Mouse (Mus musculus) forebrain, embryonic 11.5 days (tissue): Measurements from ENCODE around the gene BC049715. TPM values are rescaled to one million over a fixed set of nuclear protein-coding genes. Genes with fewer than 3 reads are reported as not detected.
"Not testable (repeated sequence)": the region's sequence is repeated elsewhere in the genome, so short reads cannot be mapped to it uniquely, and the experiment has no call there.

Source experiments
- ATAC-seq: fragments of 200-750 bp; cut with Nextera tagmentation; replicated peaks from 2 replicates; pipeline ENCODE4 v1.8.0; 2017; ENCODE audit warnings: moderate TSS enrichment; ENCODE audit not compliant: low FRiP score
- DNase-seq: peaks from one replicate; pipeline ENCODE4 v3.0.0-alpha.2; 2017; ENCODE audit warnings: low spot score
- H3K27ac ChIP-seq: fragments of 300-500 bp; sonication (generic); 2 replicates; pipeline ENCODE4 v1.5.1; 2014; ENCODE audit warnings: low read depth, low read length
- H3K27me3 ChIP-seq: fragments of 300-500 bp; sonication (generic); 2 replicates; pipeline ENCODE4 v1.6.1; 2014; ENCODE audit warnings: mild to moderate bottlenecking, low read length, mixed read lengths; ENCODE audit not compliant: control insufficient read depth, insufficient read depth
- H3K36me3 ChIP-seq: fragments of 300-500 bp; sonication (generic); 2 replicates; pipeline ENCODE4 v1.6.1; 2014; ENCODE audit warnings: mild to moderate bottlenecking, low read length, moderate library complexity, mixed read lengths; ENCODE audit not compliant: control insufficient read depth, insufficient read depth
- H3K4me1 ChIP-seq: fragments of 300-500 bp; sonication (generic); replicated peaks from 2 replicates; pipeline ENCODE4 v1.6.1; 2014; ENCODE audit warnings: low read length, mixed read lengths; ENCODE audit not compliant: control insufficient read depth, insufficient read depth
- H3K4me2 ChIP-seq: fragments of 300-500 bp; sonication (generic); 2 replicates; pipeline ENCODE4 v1.6.1; 2014; ENCODE audit warnings: low read depth, mild to moderate bottlenecking, low read length, moderate library complexity, mixed read lengths; ENCODE audit not compliant: severe bottlenecking
- H3K4me3 ChIP-seq: fragments of 300-500 bp; sonication (generic); 2 replicates; pipeline ENCODE4 v1.5.1; 2014; ENCODE audit warnings: low read depth, low read length
- H3K9ac ChIP-seq: fragments of 300-500 bp; sonication (generic); 2 replicates; pipeline ENCODE4 v1.6.1; 2014; ENCODE audit warnings: low read length
- H3K9me3 ChIP-seq: fragments of 300-500 bp; sonication (generic); 2 replicates; pipeline ENCODE4 v1.6.1; 2016; ENCODE audit warnings: low read length, mixed read lengths; ENCODE audit not compliant: control insufficient read depth
- WGBS: fragments of 180-500 bp; shearing (Covaris S2); extraction: QIAGEN DNeasy Blood & Tissue Kit; methylation state at CpG from one replicate; pipeline ENCODE4 v1.1.7; 2014; 5-methylcytosine and 5-hydroxymethylcytosine counted together
- polyA plus RNA-seq: library from polyadenylated mRNA; unstranded; fragments of >200 nt; fragmentation: Nextera tagmentation; extraction: Ambion mirVana; gene quantifications from 2 replicates; pipeline ENCODE4 v1.2.1, GENCODE M21; 2014

The BC049715 gene
- polyA plus RNA-seq, 1 experiment from 2014 or later, result 2.0 TPM

GRCm38 (mm10) chr6:136795850-136796249, 31.6 kb upstream of the BC049715 start:
- no peak for DNase-seq
- no peaks in the 10 kb centered on the region for H3K36me3 ChIP-seq
- H3K4me1 ChIP-seq, result peaks cover 3% of the 10 kb centered on the region; the same call in 1 of the 2 replicates
- no peak overlapping the region for H3K4me3 ChIP-seq
- H3K9ac ChIP-seq, result no peak overlapping the region
- no peaks in the 10 kb centered on the region for H3K9me3 ChIP-seq
- no peaks in the 10 kb centered on the region; the same call in 1 of the 2 replicates for H3K27me3 ChIP-seq
- no peak overlapping the region for H3K4me2 ChIP-seq
- WGBS, result 60% methylated on average over 6 of the region's 6 CpGs
- ATAC-seq, result no peak
- H3K27ac ChIP-seq, result no peak overlapping the region

GRCm38 (mm10) chr6:136797874-136798693, 29.3 kb upstream of the BC049715 start:
- not testable (repeated sequence) for H3K27me3 ChIP-seq, DNase-seq, ATAC-seq, H3K27ac ChIP-seq, H3K36me3 ChIP-seq, H3K4me1 ChIP-seq, H3K4me3 ChIP-seq, H3K4me2 ChIP-seq, H3K9ac ChIP-seq, H3K9me3 ChIP-seq
- WGBS, result 90% methylated on average over 3 of the region's 3 CpGs

GRCm38 (mm10) chr6:136800710-136801109, 26.7 kb upstream of the BC049715 start:
- no peak overlapping the region for H3K27ac ChIP-seq
- H3K4me3 ChIP-seq, result no peak overlapping the region
- H3K4me1 ChIP-seq, result no peaks in the 10 kb centered on the region; the same call in 1 of the 2 replicates
- 92% methylated on average over 8 of the region's 8 CpGs for WGBS
- no peak overlapping the region for H3K4me2 ChIP-seq
- no peaks in the 10 kb centered on the region for H3K27me3 ChIP-seq
- H3K9me3 ChIP-seq, result no peaks in the 10 kb centered on the region
- DNase-seq (no peak), ATAC-seq (no peak)
- H3K36me3 ChIP-seq, result no peaks in the 10 kb centered on the region
- H3K9ac ChIP-seq, result no peak overlapping the region

- no peak overlapping the region for H3K4me3 ChIP-seq
- no peak overlapping the region for H3K4me2 ChIP-seq
- H3K9me3 ChIP-seq, result no peaks in the 10 kb centered on the region
- 90% methylated on average over 6 of the region's 6 CpGs for WGBS
- no peak overlapping the region for H3K27ac ChIP-seq
- no peaks in the 10 kb centered on the region; the same call in 1 of the 2 replicates for H3K4me1 ChIP-seq
- DNase-seq (no peak), ATAC-seq (no peak)
- no peaks in the 10 kb centered on the region for H3K36me3 ChIP-seq
- no peak overlapping the region for H3K9ac ChIP-seq
- H3K27me3 ChIP-seq, result no peaks in the 10 kb centered on the region
Measured at GRCm38 (mm10) chr6:136801274-136801673, 26.2 kb upstream of the BC049715 start.

- H3K4me2 ChIP-seq, result peak overlapping the region; percentile 77
- H3K27me3 ChIP-seq, result no peaks in the 10 kb centered on the region
- H3K27ac ChIP-seq, result peak overlapping the region; percentile 100
- no peaks in the 10 kb centered on the region for H3K36me3 ChIP-seq
- no peaks in the 10 kb centered on the region; the same call in 1 of the 2 replicates for H3K4me1 ChIP-seq
- peak overlapping the region; percentile 98 for H3K9ac ChIP-seq
- H3K4me3 ChIP-seq, result peak overlapping the region; percentile 67
- no peak for DNase-seq
- no peaks in the 10 kb centered on the region for H3K9me3 ChIP-seq
- 25% methylated on average over 12 of the region's 12 CpGs for WGBS
- ATAC-seq, result no peak
Measured at GRCm38 (mm10) chr6:136803093-136803738, 24.2 kb upstream of the BC049715 start.

- under 1% methylated on average over 50 of the region's 50 CpGs for WGBS
- Histone ChIP-seq H3K4me3 (peak within 1 kb of the TSS; percentile 67), H3K4me1 (peaks cover 3% of the 10 kb centered on the region), H3K4me2 (peak within 1 kb of the TSS; percentile 77), H3K27ac (peak within 1 kb of the TSS; percentile 100), H3K9ac (peak within 1 kb of the TSS; percentile 98), H3K36me3 (no peaks in the 10 kb centered on the region), H3K27me3 (no peaks in the 10 kb centered on the region), H3K9me3 (no peaks in the 10 kb centered on the region)
- peak; percentile 74 for ATAC-seq
- peak; percentile 92 for DNase-seq
Measured at GRCm38 (mm10) chr6:136803739-136804633, 23.4 kb upstream of the BC049715 start, which contains the start of gene Hist4h4. Gene Hist4h4 (minus strand): TSS chr6:136804415.

- ATAC-seq, result no peak
- 39% methylated on average over 9 of the region's 9 CpGs for WGBS
Measured at GRCm38 (mm10) chr6:136804705-136805408, 22.6 kb upstream of the BC049715 start.

GRCm38 (mm10) chr6:136805409-136805775, 22.0 kb upstream of the BC049715 start:
- H3K27ac ChIP-seq, result no peak overlapping the region
- peaks cover 7% of the 10 kb centered on the region for H3K4me1 ChIP-seq
- DNase-seq (no peak), ATAC-seq (no peak)
- H3K4me3 ChIP-seq, result no peak overlapping the region
- no peak overlapping the region for H3K9ac ChIP-seq
- no peaks in the 10 kb centered on the region for H3K9me3 ChIP-seq
- H3K4me2 ChIP-seq, result no peak overlapping the region
- no peaks in the 10 kb centered on the region for H3K36me3 ChIP-seq
- WGBS, result 83% methylated on average over 1 of the region's 1 CpGs
- no peaks in the 10 kb centered on the region for H3K27me3 ChIP-seq

More at GRCm38 (mm10) chr6:136804705-136805408, 22.6 kb upstream of the BC049715 start:
- H3K9ac ChIP-seq, result peak overlapping the region; percentile 98; the same call in 1 of the 2 replicates
- no peaks in the 10 kb centered on the region for H3K27me3 ChIP-seq
- no peak for DNase-seq
- peaks cover 7% of the 10 kb centered on the region for H3K4me1 ChIP-seq
- H3K4me2 ChIP-seq, result peak overlapping the region; percentile 77; the same call in 1 of the 2 replicates
- no peaks in the 10 kb centered on the region for H3K36me3 ChIP-seq
- peak overlapping the region; percentile 67 for H3K4me3 ChIP-seq
- no peaks in the 10 kb centered on the region for H3K9me3 ChIP-seq
- H3K27ac ChIP-seq, result peak overlapping the region; percentile 100
